Mouse (Mus musculus): ENCODE measurements around the gene Lrrc56. TPM values are rescaled to one million over a fixed set of nuclear protein-coding genes. Genes with fewer than 3 reads are reported as not detected.

Gene Lrrc56
- polyA plus RNA-seq, 1 experiment from 2014 or later = 9.5 TPM

MicroRNAs encoded within 50 kb of the gene (microRNA counts, 519-probe panel; counts per million panel counts)
- microRNA mmu-miR-210 = 5,886 counts per million, percentile 59 among the panel's probes with 10 or more counts

Small RNAs within 50 kb of the gene (microRNA-seq; reads per million reads assigned to microRNA genes)
- gene Mir210 = 298 reads per million, percentile 68 among the genes with 10 or more reads in this experiment

Other genes starting within 250 kb of the Lrrc56 start
- gene Ifitm5, start 243.9 kb upstream of the Lrrc56 start, polyA plus RNA-seq (2014; fragmentation: Nextera tagmentation; extraction: Ambion mirVana) = 2.2 and 2.6 TPM in 2 replicates
- not detected in 2 replicates for gene Gm45717, start 238.2 kb upstream of the Lrrc56 start, polyA plus RNA-seq (2014; fragmentation: Nextera tagmentation; extraction: Ambion mirVana)
- gene Ifitm2, start 238.2 kb upstream of the Lrrc56 start, polyA plus RNA-seq (2014; fragmentation: Nextera tagmentation; extraction: Ambion mirVana) = 1,039 and 1,151 TPM in 2 replicates
- 54.4 and 61.4 TPM in 2 replicates for gene Ifitm1, start 226.9 kb upstream of the Lrrc56 start, polyA plus RNA-seq (2014; fragmentation: Nextera tagmentation; extraction: Ambion mirVana)
- gene Ifitm3, start 183.4 kb upstream of the Lrrc56 start, polyA plus RNA-seq (2014; fragmentation: Nextera tagmentation; extraction: Ambion mirVana) = 154 and 166 TPM in 2 replicates
- 0.84 and 1.6 TPM in 2 replicates for gene Ifitm6, start 176.2 kb upstream of the Lrrc56 start, polyA plus RNA-seq (2014; fragmentation: Nextera tagmentation; extraction: Ambion mirVana)
- not detected in 2 replicates for gene Gm17387, start 165.0 kb upstream of the Lrrc56 start, polyA plus RNA-seq (2014; fragmentation: Nextera tagmentation; extraction: Ambion mirVana)
- gene B4galnt4, start 133.1 kb upstream of the Lrrc56 start, polyA plus RNA-seq (2014; fragmentation: Nextera tagmentation; extraction: Ambion mirVana) = 13.7 and 14.4 TPM in 2 replicates
- gene Pkp3, start 115.9 kb upstream of the Lrrc56 start, polyA plus RNA-seq (2014; fragmentation: Nextera tagmentation; extraction: Ambion mirVana) = 4.0 and 4.3 TPM in 2 replicates
- 9.5 and 11.7 TPM in 2 replicates for gene Sigirr, start 93.6 kb upstream of the Lrrc56 start, polyA plus RNA-seq (2014; fragmentation: Nextera tagmentation; extraction: Ambion mirVana)
- 3.0 and 4.4 TPM in 2 replicates for gene Ano9, start 76.4 kb upstream of the Lrrc56 start, polyA plus RNA-seq (2014; fragmentation: Nextera tagmentation; extraction: Ambion mirVana)
- 58.4 and 63.1 TPM in 2 replicates for gene Ptdss2, start 71.8 kb upstream of the Lrrc56 start, polyA plus RNA-seq (2014; fragmentation: Nextera tagmentation; extraction: Ambion mirVana)
- gene Rnh1, start 21.3 kb upstream of the Lrrc56 start, polyA plus RNA-seq (2014; fragmentation: Nextera tagmentation; extraction: Ambion mirVana) = 116 and 122 TPM in 2 replicates
- gene Hras, start 152 bp upstream of the Lrrc56 start, polyA plus RNA-seq (2014; fragmentation: Nextera tagmentation; extraction: Ambion mirVana) = 97.2 and 97.8 TPM in 2 replicates
- 3.3 and 3.4 TPM in 2 replicates for gene Lmntd2, start 19.9 kb downstream of the Lrrc56 start, polyA plus RNA-seq (2014; fragmentation: Nextera tagmentation; extraction: Ambion mirVana)
- gene Rassf7, start 21.7 kb downstream of the Lrrc56 start, polyA plus RNA-seq (2014; fragmentation: Nextera tagmentation; extraction: Ambion mirVana) = 52.0 and 52.9 TPM in 2 replicates
- 48.5 and 82.6 TPM in 2 replicates for gene Phrf1, start 34.6 kb downstream of the Lrrc56 start, polyA plus RNA-seq (2014; fragmentation: Nextera tagmentation; extraction: Ambion mirVana)
- gene Irf7, start 72.3 kb downstream of the Lrrc56 start, polyA plus RNA-seq (2014; fragmentation: Nextera tagmentation; extraction: Ambion mirVana) = 2.4 and 2.7 TPM in 2 replicates
- 1.7 and 3.5 TPM in 2 replicates for gene Cdhr5, start 82.6 kb downstream of the Lrrc56 start, polyA plus RNA-seq (2014; fragmentation: Nextera tagmentation; extraction: Ambion mirVana)
- gene Sct, start 85.0 kb downstream of the Lrrc56 start, polyA plus RNA-seq (2014; fragmentation: Nextera tagmentation; extraction: Ambion mirVana) = 40.2 and 58.1 TPM in 2 replicates
- gene Drd4, start 97.8 kb downstream of the Lrrc56 start, polyA plus RNA-seq (2014; fragmentation: Nextera tagmentation; extraction: Ambion mirVana) = 1.4 and 1.6 TPM in 2 replicates
- 64.0 and 79.7 TPM in 2 replicates for gene Deaf1, start 133.5 kb downstream of the Lrrc56 start, polyA plus RNA-seq (2014; fragmentation: Nextera tagmentation; extraction: Ambion mirVana)
- gene Tmem80, start 133.6 kb downstream of the Lrrc56 start, polyA plus RNA-seq (2014; fragmentation: Nextera tagmentation; extraction: Ambion mirVana) = 36.7 and 46.8 TPM in 2 replicates
- gene Eps8l2, start 144.7 kb downstream of the Lrrc56 start, polyA plus RNA-seq (2014; fragmentation: Nextera tagmentation; extraction: Ambion mirVana) = 9.6 and 18.0 TPM in 2 replicates
- 321 and 322 TPM in 2 replicates for gene Taldo1, start 198.0 kb downstream of the Lrrc56 start, polyA plus RNA-seq (2014; fragmentation: Nextera tagmentation; extraction: Ambion mirVana)
- gene Gatd1, start 220.0 kb downstream of the Lrrc56 start, polyA plus RNA-seq (2014; fragmentation: Nextera tagmentation; extraction: Ambion mirVana) = 50.7 and 54.5 TPM in 2 replicates
- gene Cend1, start 235.3 kb downstream of the Lrrc56 start, polyA plus RNA-seq (2014; fragmentation: Nextera tagmentation; extraction: Ambion mirVana) = 0.46 and 1.6 TPM in 2 replicates
- gene Slc25a22, start 243.7 kb downstream of the Lrrc56 start, polyA plus RNA-seq (2014; fragmentation: Nextera tagmentation; extraction: Ambion mirVana) = 22.0 and 34.1 TPM in 2 replicates
- gene Pidd1, start 249.9 kb downstream of the Lrrc56 start, polyA plus RNA-seq (2014; fragmentation: Nextera tagmentation; extraction: Ambion mirVana) = 9.1 and 14.1 TPM in 2 replicates